Mouse (Mus musculus) MEL (cell line): ENCODE data around the gene Slco3a1. TPM values are rescaled to one million over a fixed set of nuclear protein-coding genes. Genes with fewer than 3 reads are reported as not detected.

ENCODE experiments used
- DNase-seq: peaks from one replicate; pipeline ENCODE4 v3.0.0; 2011; ENCODE audit warnings: low read depth, low spot score
- H3K27ac ChIP-seq: 2 replicates; pipeline ENCODE4 v1.5.1; 2012; ENCODE audit warnings: low read depth, mild to moderate bottlenecking, control low read depth, low read length, moderate library complexity; ENCODE audit not compliant: control insufficient read depth
- H3K27me3 ChIP-seq, 2 experiments: fragments of 150-350 bp in 1 of 2; sonication (generic) in 1 of 2; 2 replicates each; pipeline ENCODE4 v1.6.1; 2012; ENCODE audit warnings: low read length in 2 of 2, mild to moderate bottlenecking in 2 of 2, improper control_type of control experiment in 1 of 2, moderate library complexity in 1 of 2; ENCODE audit not compliant: insufficient read depth in 2 of 2, control insufficient read depth in 1 of 2
- H3K36me3 ChIP-seq, 2 experiments: 2 replicates each; pipeline ENCODE4 v1.6.1; 2012 to 2014; ENCODE audit warnings: low read length in 2 of 2, improper control_type of control experiment in 1 of 2, inconsistent platforms in 1 of 2, mild to moderate bottlenecking in 1 of 2; ENCODE audit not compliant: insufficient read depth in 2 of 2, control insufficient read depth in 1 of 2
- H3K4me1 ChIP-seq, 2 experiments: fragments of 150-350 bp in 1 of 2; sonication (generic) in 1 of 2; 2 replicates each; pipeline ENCODE4 v1.6.1; 2012; ENCODE audit warnings: low read length in 2 of 2, improper control_type of control experiment in 1 of 2, mild to moderate bottlenecking in 1 of 2; ENCODE audit not compliant: insufficient read depth in 2 of 2, control insufficient read depth in 1 of 2
- H3K4me3 ChIP-seq, 2 experiments: fragments of 150-350 bp in 1 of 2; sonication (generic) in 1 of 2; 2 replicates each; pipeline ENCODE4 v1.5.1; 2012; ENCODE audit warnings: low read depth in 2 of 2, low read length in 2 of 2, mild to moderate bottlenecking in 2 of 2, moderate library complexity in 2 of 2, control low read depth in 1 of 2, improper control_type of control experiment in 1 of 2; ENCODE audit not compliant: control insufficient read depth in 1 of 2, insufficient read depth in 1 of 2
- H3K79me2 ChIP-seq: 2 replicates; pipeline ENCODE4 v1.6.1; 2012; ENCODE audit warnings: mild to moderate bottlenecking, low read length, moderate library complexity; ENCODE audit not compliant: control insufficient read depth, poor library complexity, insufficient read depth
- H3K9ac ChIP-seq: 2 replicates; pipeline ENCODE4 v1.6.1; 2012; ENCODE audit warnings: low read depth, mild to moderate bottlenecking, control low read depth, low read length, moderate library complexity; ENCODE audit not compliant: control insufficient read depth, poor library complexity, severe bottlenecking
- H3K9me3 ChIP-seq: fragments of 150-350 bp; sonication (generic); replicated peaks from 2 replicates; pipeline ENCODE4 v1.6.1; 2012; ENCODE audit warnings: mild to moderate bottlenecking, low read length, improper control_type of control experiment, moderate library complexity; ENCODE audit not compliant: insufficient read depth
- CHD1 ChIP-seq: IDR thresholded peaks from 2 replicates; pipeline ENCODE4 v1.6.1; 2012; ENCODE audit warnings: low read depth, mild to moderate bottlenecking, inconsistent platforms, low read length, improper control_type of control experiment
- CTCF ChIP-seq, 3 experiments: IDR thresholded peaks in 2 of 3; conservative IDR thresholded peaks in 1 of 3; 2 replicates each; pipeline ENCODE4 v1.5.1; 2011 to 2012; ENCODE audit warnings: low read length in 3 of 3, low read depth in 2 of 3, mild to moderate bottlenecking in 2 of 3, improper control_type of control experiment in 1 of 3, inconsistent platforms in 1 of 3, mixed read lengths in 1 of 3, moderate library complexity in 1 of 3; ENCODE audit not compliant: control insufficient read depth in 1 of 3, insufficient read depth in 1 of 3, poor library complexity in 1 of 3, severe bottlenecking in 1 of 3
- ELF1 ChIP-seq: IDR thresholded peaks from 2 replicates; pipeline ENCODE4 v1.6.1; 2014; ENCODE audit warnings: low read depth, mild to moderate bottlenecking, inconsistent platforms, low read length, improper control_type of control experiment, moderate library complexity
- EP300 ChIP-seq, 2 experiments: IDR thresholded peaks; 2 replicates each; pipeline ENCODE4 v1.6.1; 2011; ENCODE audit warnings: improper control_type of control experiment in 2 of 2, low read length in 2 of 2, low read depth in 1 of 2, mild to moderate bottlenecking in 1 of 2
- ETS1 ChIP-seq: IDR thresholded peaks from 2 replicates; pipeline ENCODE4 v1.6.1; 2012; ENCODE audit warnings: low read depth, mild to moderate bottlenecking, inconsistent platforms, low read length, improper control_type of control experiment, moderate library complexity
- GABPA ChIP-seq: IDR thresholded peaks from 2 replicates; pipeline ENCODE4 v1.6.1; 2012; ENCODE audit warnings: low read depth, mild to moderate bottlenecking, inconsistent platforms, low read length, improper control_type of control experiment, moderate library complexity
- GATA1 ChIP-seq: IDR thresholded peaks from 2 replicates; pipeline ENCODE4 v1.6.1; 2011; ENCODE audit warnings: low read depth, low read length, improper control_type of control experiment
- KAT2A ChIP-seq: conservative IDR thresholded peaks from 2 replicates; pipeline ENCODE4 v1.6.1; 2012; ENCODE audit warnings: low read depth, low read length, improper control_type of control experiment, inconsistent platforms
- MYB ChIP-seq: IDR thresholded peaks from 2 replicates; pipeline ENCODE4 v1.6.1; 2011; ENCODE audit warnings: mild to moderate bottlenecking, low read depth, low read length, improper control_type of control experiment
- MYC ChIP-seq: IDR thresholded peaks from 2 replicates; pipeline ENCODE4 v1.6.1; 2011; ENCODE audit warnings: low read depth, mild to moderate bottlenecking, low read length, improper control_type of control experiment, moderate library complexity
- NELFE ChIP-seq: IDR thresholded peaks from 2 replicates; pipeline ENCODE4 v1.6.1; 2011; ENCODE audit warnings: low read depth, low read length, improper control_type of control experiment
- POLR2AphosphoS5 ChIP-seq: IDR thresholded peaks from 2 replicates; pipeline ENCODE4 v1.6.1; 2012; ENCODE audit warnings: low read depth, borderline replicate concordance, mild to moderate bottlenecking, inconsistent platforms, low read length, moderate library complexity, mixed read lengths
- RAD21 ChIP-seq: IDR thresholded peaks from 2 replicates; pipeline ENCODE4 v1.6.1; 2011; ENCODE audit warnings: mild to moderate bottlenecking, low read depth, low read length, improper control_type of control experiment
- RCOR1 ChIP-seq: IDR thresholded peaks from 2 replicates; pipeline ENCODE4 v1.6.1; 2012; ENCODE audit warnings: low read depth, mild to moderate bottlenecking, inconsistent platforms, low read length, improper control_type of control experiment
- SMC3 ChIP-seq: IDR thresholded peaks from 2 replicates; pipeline ENCODE4 v1.6.1; 2011; ENCODE audit warnings: low read depth, low read length, improper control_type of control experiment
- TAL1 ChIP-seq: IDR thresholded peaks from 2 replicates; pipeline ENCODE4 v1.6.1; 2012; ENCODE audit warnings: mild to moderate bottlenecking, inconsistent platforms, low read length, moderate library complexity, mixed read lengths
- ZC3H11A ChIP-seq: IDR thresholded peaks from 2 replicates; pipeline ENCODE4 v1.6.1; 2012; ENCODE audit warnings: low read depth, mild to moderate bottlenecking, inconsistent platforms, low read length, improper control_type of control experiment
- ZKSCAN1 ChIP-seq: IDR thresholded peaks from 2 replicates; pipeline ENCODE4 v1.6.1; 2012; ENCODE audit warnings: low read depth, mild to moderate bottlenecking, inconsistent platforms, low read length, improper control_type of control experiment, moderate library complexity
- ZNF384 ChIP-seq: IDR thresholded peaks from 2 replicates; pipeline ENCODE4 v1.6.1; 2012; ENCODE audit warnings: low read depth, mild to moderate bottlenecking, inconsistent platforms, low read length, improper control_type of control experiment
- polyA plus RNA-seq, 2 experiments: library from polyadenylated mRNA; stranded (reverse) in 1 of 2; unstranded in 1 of 2; fragments of >175 nt in 1 of 2; fragments of >200 nt in 1 of 2; gene quantifications; 2 replicates each; pipeline versions ENCODE4 v1.2.1 to v1.2.4; 2012; ENCODE audit warnings: low replicate concordance in 2 of 2, low read depth in 1 of 2; ENCODE audit not compliant: insufficient read length in 2 of 2, insufficient read depth in 1 of 2, missing spikeins in 1 of 2
- total RNA-seq: library from RNA; depleted of rRNA; stranded (reverse); fragments of 300-350 nt; gene quantifications from 2 replicates; pipeline ENCODE4 v1.2.3, GENCODE M21; 2012

Gene Slco3a1
- total and polyA plus RNA-seq, 3 experiments = 17.6 to 20.9 TPM; not detected in 1

GRCm38 (mm10) chr7:74523086-74523485 lies 31.5 kb downstream of the Slco3a1 start:
- Histone ChIP-seq H3K9me3 (no peaks in the 10 kb centered on the region), H3K4me3 (no peak overlapping the region), H3K27me3 (no peaks in the 10 kb centered on the region), H3K4me1 (peaks cover 0 to 10% of the 10 kb centered on the region in 2 experiments; a peak in 3 of 4 replicates)
- no peak for DNase-seq
- no peak for TF ChIP-seq ZC3H11A
- no peak for TF ChIP-seq MYB
- TF ChIP-seq CHD1 = no peak
- TF ChIP-seq, all 39 proteins: peak for 0
- Histone ChIP-seq H3K9ac (no peak overlapping the region), H3K36me3 (peaks cover 0 to 4% of the 10 kb centered on the region in 2 experiments; a peak in 2 of 4 replicates), H3K79me2 (0 out of 2 replicates have a peak, but pooled peaks cover 3% of the 10 kb centered on the region), H3K27ac (no peak overlapping the region)

GRCm38 (mm10) chr7:74522260-74522659 lies 32.3 kb downstream of the Slco3a1 start:
- Histone ChIP-seq H3K4me3 (no peak overlapping the region), H3K27ac (no peak overlapping the region), H3K27me3 (no peaks in the 10 kb centered on the region), H3K4me1 (peaks cover 0 to 10% of the 10 kb centered on the region in 2 experiments; a peak in 3 of 4 replicates), H3K36me3 (peaks cover 0 to 4% of the 10 kb centered on the region in 2 experiments; a peak in 2 of 4 replicates), H3K9me3 (no peaks in the 10 kb centered on the region), H3K79me2 (0 out of 2 replicates have a peak, but pooled peaks cover 3% of the 10 kb centered on the region), H3K9ac (no peak overlapping the region)
- TF ChIP-seq GATA1 = 0 out of 2 replicates have a peak, but pooled peaks have one; percentile 1
- TF ChIP-seq TAL1 = no peak
- DNase-seq = no peak

- peaks cover 0 to 6% of the 10 kb centered on the region in 2 experiments; a peak in 2 of 4 replicates for H3K4me1 ChIP-seq
- no peak for TF ChIP-seq ETS1
- TF ChIP-seq TAL1 = no peak
- TF ChIP-seq MYB = no peak
- no peak for TF ChIP-seq GABPA
- no peak for TF ChIP-seq CTCF (IDR thresholded peaks at IDR 0.05 in 2 of 3, conservative IDR thresholded peaks at IDR 0.05 in 1 of 3; ENCODE audit: control insufficient read depth in 1 of 3, insufficient read depth in 1 of 3, low read depth in 2 of 3, low read length in 3 of 3, poor library complexity in 1 of 3, severe bottlenecking in 1 of 3)
- DNase-seq = no peak
- no peak overlapping the region for H3K27ac ChIP-seq
- H3K79me2 ChIP-seq = 0 out of 2 replicates have a peak, but pooled peaks cover 3% of the 10 kb centered on the region
- H3K27me3 ChIP-seq = no peaks in the 10 kb centered on the region
- no peak overlapping the region for H3K9ac ChIP-seq
- no peaks in the 10 kb centered on the region for H3K9me3 ChIP-seq
- H3K4me3 ChIP-seq = no peak overlapping the region
- H3K36me3 ChIP-seq = peaks cover 0 to 2% of the 10 kb centered on the region in 2 experiments; a peak in 2 of 4 replicates
Measured at GRCm38 (mm10) chr7:74519386-74519785, 35.2 kb downstream of the Slco3a1 start.

GRCm38 (mm10) chr7:74518776-74519175 lies 35.8 kb downstream of the Slco3a1 start:
- H3K9ac ChIP-seq = no peak overlapping the region
- peaks cover 0 to 2% of the 10 kb centered on the region in 2 experiments; a peak in 2 of 4 replicates for H3K36me3 ChIP-seq
- no peak for DNase-seq
- no peak overlapping the region for H3K4me3 ChIP-seq
- no peaks in the 10 kb centered on the region for H3K27me3 ChIP-seq
- peaks cover 0 to 4% of the 10 kb centered on the region in 2 experiments; a peak in 1 of 4 replicates for H3K4me1 ChIP-seq
- 0 out of 2 replicates have a peak, but pooled peaks cover 3% of the 10 kb centered on the region for H3K79me2 ChIP-seq
- H3K27ac ChIP-seq = no peak overlapping the region
- no peaks in the 10 kb centered on the region for H3K9me3 ChIP-seq
- no peak for TF ChIP-seq ZNF384
- no peak for TF ChIP-seq MYC
- TF ChIP-seq NELFE = no peak
- no peak for TF ChIP-seq EP300 (IDR thresholded peaks at IDR 0.05; ENCODE audit: low read depth in 1 of 2, low read length in 2 of 2)
- TF ChIP-seq ELF1 = no peak
- no peak for TF ChIP-seq ZC3H11A
- no peak for TF ChIP-seq KAT2A
- TF ChIP-seq POLR2AphosphoS5 = no peak
- no peak for TF ChIP-seq RCOR1
- no peak for TF ChIP-seq RAD21
- no peak for TF ChIP-seq SMC3
- no peak for TF ChIP-seq ZKSCAN1
- TF ChIP-seq, all 39 proteins: peak for 0
